Mouse (Mus musculus) hindbrain, embryonic 10.5 days (tissue): ENCODE measurements around the gene Lrrtm4. TPM values are rescaled to one million over a fixed set of nuclear protein-coding genes. Genes with fewer than 3 reads are reported as not detected.

ENCODE experiments used
- DNase-seq: peaks from one replicate; pipeline ENCODE4 v3.0.0-alpha.2; 2017; ENCODE audit warnings: low spot score
- H3K27ac ChIP-seq: fragments of 300-500 bp; sonication (generic); 2 replicates; pipeline ENCODE4 v1.5.1; 2016; ENCODE audit warnings: mild to moderate bottlenecking, moderate library complexity
- H3K27me3 ChIP-seq: fragments of 300-500 bp; sonication (generic); 2 replicates; pipeline ENCODE4 v1.6.1; 2016; ENCODE audit warnings: mild to moderate bottlenecking; ENCODE audit not compliant: poor library complexity, insufficient read depth, severe bottlenecking
- H3K36me3 ChIP-seq: fragments of 300-500 bp; sonication (generic); 2 replicates; pipeline ENCODE4 v1.6.1; 2016; ENCODE audit warnings: mild to moderate bottlenecking, moderate library complexity
- H3K4me1 ChIP-seq: fragments of 300-500 bp; sonication (generic); replicated peaks from 2 replicates; pipeline ENCODE4 v1.6.1; 2016; ENCODE audit warnings: mild to moderate bottlenecking
- H3K4me3 ChIP-seq: fragments of 300-500 bp; sonication (generic); 2 replicates; pipeline ENCODE4 v1.5.1; 2016; ENCODE audit warnings: mild to moderate bottlenecking, moderate library complexity
- H3K9me3 ChIP-seq: fragments of 300-500 bp; sonication (generic); 2 replicates; pipeline ENCODE4 v1.6.1; 2016; ENCODE audit warnings: mild to moderate bottlenecking, moderate library complexity
- WGBS: fragments of 180-500 bp; shearing (Covaris S2); methylation state at CpG from one replicate; pipeline ENCODE4 v1.1.7; 2016; 5-methylcytosine and 5-hydroxymethylcytosine counted together
- polyA plus RNA-seq: library from polyadenylated mRNA; unstranded; fragments of >200 nt; fragmentation: Nextera tagmentation; extraction: Ambion mirVana; gene quantifications from 2 replicates; pipeline ENCODE4 v1.2.1, GENCODE M21; 2016

Lrrtm4 gene
- polyA plus RNA-seq, 1 experiment from 2014 or later, result 3.7 TPM

- WGBS, result 67% methylated on average over 6 of the region's 6 CpGs
- Histone ChIP-seq H3K4me1 (peaks cover 7% of the 10 kb centered on the region; the same call in 1 of the 2 replicates), H3K27me3 (no peaks in the 10 kb centered on the region), H3K4me3 (no peak overlapping the region), H3K27ac (no peak overlapping the region), H3K9me3 (no peaks in the 10 kb centered on the region), H3K36me3 (no peaks in the 10 kb centered on the region)
- no peak for DNase-seq
These were observed 166.9 kb downstream of the Lrrtm4 start for GRCm38 (mm10) chr6:80185489-80186113.

- Histone ChIP-seq H3K4me1 (peaks cover 7% of the 10 kb centered on the region; the same call in 1 of the 2 replicates), H3K4me3 (no peak overlapping the region), H3K36me3 (no peaks in the 10 kb centered on the region), H3K27ac (no peak overlapping the region), H3K27me3 (no peaks in the 10 kb centered on the region), H3K9me3 (no peaks in the 10 kb centered on the region)
- 59% methylated on average over 1 of the region's 1 CpGs for WGBS
- DNase-seq, result no peak
These were observed 168.1 kb downstream of the Lrrtm4 start for GRCm38 (mm10) chr6:80186791-80187190.

- no peaks in the 10 kb centered on the region for H3K9me3 ChIP-seq
- H3K4me3 ChIP-seq, result no peak overlapping the region
- H3K4me1 ChIP-seq, result no peaks in the 10 kb centered on the region
- WGBS, result 68% methylated on average over 2 of the region's 2 CpGs
- DNase-seq, result no peak
- H3K27ac ChIP-seq, result no peak overlapping the region
- no peaks in the 10 kb centered on the region for H3K36me3 ChIP-seq
- no peaks in the 10 kb centered on the region for H3K27me3 ChIP-seq
These were observed 190.8 kb downstream of the Lrrtm4 start for GRCm38 (mm10) chr6:80209476-80209875.

GRCm38 (mm10) chr6:80210281-80210680, 191.6 kb downstream of the Lrrtm4 start:
- no peak overlapping the region for H3K27ac ChIP-seq
- H3K36me3 ChIP-seq, result no peaks in the 10 kb centered on the region
- H3K27me3 ChIP-seq, result no peaks in the 10 kb centered on the region
- H3K4me1 ChIP-seq, result no peaks in the 10 kb centered on the region
- H3K9me3 ChIP-seq, result no peaks in the 10 kb centered on the region
- DNase-seq, result no peak
- no peak overlapping the region for H3K4me3 ChIP-seq
- WGBS, result 98% methylated on average over 5 of the region's 5 CpGs

GRCm38 (mm10) chr6:80261595-80261994, 242.9 kb downstream of the Lrrtm4 start:
- Histone ChIP-seq H3K4me1 (no peaks in the 10 kb centered on the region), H3K36me3 (no peaks in the 10 kb centered on the region), H3K27me3 (no peaks in the 10 kb centered on the region), H3K9me3 (no peaks in the 10 kb centered on the region), H3K27ac (no peak overlapping the region), H3K4me3 (no peak overlapping the region)
- DNase-seq, result no peak
- 93% methylated on average over 1 of the region's 1 CpGs for WGBS

GRCm38 (mm10) chr6:80263972-80264371, 245.3 kb downstream of the Lrrtm4 start:
- 70% methylated on average over 4 of the region's 4 CpGs for WGBS
- Histone ChIP-seq H3K36me3 (no peaks in the 10 kb centered on the region), H3K9me3 (no peaks in the 10 kb centered on the region), H3K4me1 (no peaks in the 10 kb centered on the region), H3K27me3 (no peaks in the 10 kb centered on the region), H3K4me3 (no peak overlapping the region), H3K27ac (no peak overlapping the region)
- no peak for DNase-seq

GRCm38 (mm10) chr6:80264584-80264983, 245.9 kb downstream of the Lrrtm4 start:
- H3K9me3 ChIP-seq, result no peaks in the 10 kb centered on the region
- DNase-seq, result no peak
- H3K27me3 ChIP-seq, result no peaks in the 10 kb centered on the region
- no peak overlapping the region for H3K4me3 ChIP-seq
- no peak overlapping the region for H3K27ac ChIP-seq
- H3K4me1 ChIP-seq, result no peaks in the 10 kb centered on the region
- H3K36me3 ChIP-seq, result no peaks in the 10 kb centered on the region

GRCm38 (mm10) chr6:80265746-80266145, 247.1 kb downstream of the Lrrtm4 start:
- DNase-seq, result no peak
- no peaks in the 10 kb centered on the region for H3K9me3 ChIP-seq
- 80% methylated on average over 3 of the region's 3 CpGs for WGBS
- H3K4me3 ChIP-seq, result no peak overlapping the region
- no peaks in the 10 kb centered on the region for H3K27me3 ChIP-seq
- no peak overlapping the region for H3K27ac ChIP-seq
- H3K36me3 ChIP-seq, result no peaks in the 10 kb centered on the region
- H3K4me1 ChIP-seq, result no peaks in the 10 kb centered on the region

- Histone ChIP-seq H3K36me3 (no peaks in the 10 kb centered on the region), H3K27me3 (no peaks in the 10 kb centered on the region), H3K4me3 (no peak overlapping the region), H3K9me3 (no peaks in the 10 kb centered on the region), H3K4me1 (no peaks in the 10 kb centered on the region), H3K27ac (no peak overlapping the region)
- no peak for DNase-seq
- whole genome bisulfite sequencing, result 90% methylated on average over 1 of the region's 1 CpGs
These were observed 268.3 kb downstream of the Lrrtm4 start for GRCm38 (mm10) chr6:80286968-80287367.

GRCm38 (mm10) chr6:80301871-80302270, 283.2 kb downstream of the Lrrtm4 start:
- Histone ChIP-seq H3K4me1 (no peaks in the 10 kb centered on the region), H3K9me3 (no peaks in the 10 kb centered on the region), H3K27ac (no peak overlapping the region), H3K36me3 (no peaks in the 10 kb centered on the region), H3K4me3 (no peak overlapping the region), H3K27me3 (no peaks in the 10 kb centered on the region)
- DNase-seq, result no peak

GRCm38 (mm10) chr6:80303568-80303967, 284.9 kb downstream of the Lrrtm4 start:
- Histone ChIP-seq H3K4me3 (no peak overlapping the region), H3K36me3 (no peaks in the 10 kb centered on the region), H3K27me3 (no peaks in the 10 kb centered on the region), H3K9me3 (no peaks in the 10 kb centered on the region), H3K27ac (no peak overlapping the region), H3K4me1 (no peaks in the 10 kb centered on the region)
- no peak for DNase-seq
- 92% methylated on average over 1 of the region's 1 CpGs for WGBS

- Histone ChIP-seq H3K36me3 (no peaks in the 10 kb centered on the region), H3K9me3 (no peaks in the 10 kb centered on the region), H3K27me3 (no peaks in the 10 kb centered on the region), H3K4me3 (no peak overlapping the region), H3K27ac (no peak overlapping the region), H3K4me1 (no peaks in the 10 kb centered on the region)
- 80% methylated on average over 3 of the region's 3 CpGs for WGBS
- no peak for DNase-seq
These were observed 309.7 kb downstream of the Lrrtm4 start for GRCm38 (mm10) chr6:80328391-80328790.

GRCm38 (mm10) chr6:80331751-80332150, 313.1 kb downstream of the Lrrtm4 start:
- Histone ChIP-seq H3K36me3 (no peaks in the 10 kb centered on the region), H3K9me3 (no peaks in the 10 kb centered on the region), H3K4me1 (no peaks in the 10 kb centered on the region), H3K27ac (no peak overlapping the region), H3K27me3 (no peaks in the 10 kb centered on the region), H3K4me3 (no peak overlapping the region)
- 85% methylated on average over 3 of the region's 3 CpGs for WGBS
- DNase-seq, result no peak

GRCm38 (mm10) chr6:80352307-80352706, 333.6 kb downstream of the Lrrtm4 start:
- Histone ChIP-seq H3K4me3 (no peak overlapping the region), H3K36me3 (no peaks in the 10 kb centered on the region), H3K27me3 (no peaks in the 10 kb centered on the region), H3K9me3 (no peaks in the 10 kb centered on the region), H3K27ac (no peak overlapping the region), H3K4me1 (no peaks in the 10 kb centered on the region)
- DNase-seq, result no peak
- 85% methylated on average over 1 of the region's 1 CpGs for WGBS
